Mouse (Mus musculus) heart, postnatal 0 days (tissue): Measurements from ENCODE around the gene Ubr2. TPM values are rescaled to one million over a fixed set of nuclear protein-coding genes. Genes with fewer than 3 reads are reported as not detected.

ENCODE experiments used
- ATAC-seq: fragments of 200-750 bp; cut with Nextera tagmentation; 2 replicates; pipeline ENCODE4 v1.8.0; 2017; ENCODE audit warnings: low read depth, moderate number of reproducible peaks, moderate library complexity; ENCODE audit not compliant: insufficient read depth
- DNase-seq: peaks from one replicate; pipeline ENCODE4 v3.0.0-alpha.2; 2016; ENCODE audit warnings: low spot score
- H3K27ac ChIP-seq: fragments of 300-500 bp; sonication (generic); 2 replicates; pipeline ENCODE4 v1.5.1; 2014; ENCODE audit warnings: low read depth, mild to moderate bottlenecking
- H3K27me3 ChIP-seq: fragments of 300-500 bp; sonication (generic); 2 replicates; pipeline ENCODE4 v1.6.1; 2014; ENCODE audit warnings: low read length, mixed read lengths; ENCODE audit not compliant: control insufficient read depth, insufficient read depth
- H3K36me3 ChIP-seq: fragments of 300-500 bp; sonication (generic); replicated peaks from 2 replicates; pipeline ENCODE4 v1.6.1; 2014; ENCODE audit warnings: low read length, mixed read lengths; ENCODE audit not compliant: control insufficient read depth, insufficient read depth
- H3K4me1 ChIP-seq: fragments of 300-500 bp; sonication (generic); 2 replicates; pipeline ENCODE4 v1.6.1; 2014; ENCODE audit warnings: antibody characterized with exemption; ENCODE audit not compliant: control insufficient read depth, insufficient read depth
- H3K4me2 ChIP-seq: fragments of 300-500 bp; sonication (generic); 2 replicates; pipeline ENCODE4 v1.6.1; 2014; ENCODE audit warnings: low read depth, mild to moderate bottlenecking, low read length, moderate library complexity
- H3K4me3 ChIP-seq: fragments of 300-500 bp; sonication (generic); 2 replicates; pipeline ENCODE4 v1.5.1; 2014; ENCODE audit warnings: low read depth, low read length
- H3K9ac ChIP-seq: fragments of 300-500 bp; sonication (generic); replicated peaks from 2 replicates; pipeline ENCODE4 v1.6.1; 2014; ENCODE audit warnings: low read depth, low read length, mixed read lengths
- H3K9me3 ChIP-seq: fragments of 300-500 bp; sonication (generic); replicated peaks from 2 replicates; pipeline ENCODE4 v1.6.1; 2016; ENCODE audit warnings: low read length; ENCODE audit not compliant: control insufficient read depth
- CTCF ChIP-seq: IDR thresholded peaks from 2 replicates; pipeline ENCODE4 v1.5.1; 2016; ENCODE audit warnings: antibody characterized with exemption, control low read depth, low read depth
- EP300 ChIP-seq: IDR thresholded peaks from 2 replicates; pipeline ENCODE4 v1.6.1; 2016; ENCODE audit warnings: antibody characterized with exemption, low read depth
- WGBS: fragments of 180-500 bp; shearing (Covaris S2); extraction: QIAGEN DNeasy Blood & Tissue Kit; methylation state at CpG from one replicate; pipeline ENCODE4 v1.1.7; 2014; 5-methylcytosine and 5-hydroxymethylcytosine counted together
- polyA plus RNA-seq: library from polyadenylated mRNA; unstranded; fragments of >200 nt; fragmentation: Nextera tagmentation; extraction: Ambion mirVana; gene quantifications from 2 replicates; pipeline ENCODE4 v1.2.1, GENCODE M21; 2015
- total RNA-seq: library from RNA; depleted of rRNA; stranded (reverse); fragments of >200 nt; gene quantifications from 2 replicates; pipeline ENCODE4 v1.2.3, GENCODE M21; 2014; ENCODE audit warnings: low replicate concordance; rRNA removed

Ubr2 gene
- 33.4 and 37.4 TPM in 2 replicates for total RNA-seq
- 10.8 and 11.2 TPM in 2 replicates for polyA plus RNA-seq

- Histone ChIP-seq H3K4me3 (peak within 1 kb of the TSS; percentile 97), H3K9me3 (no peaks in the 10 kb centered on the region), H3K27me3 (no peaks in the 10 kb centered on the region), H3K27ac (peak within 1 kb of the TSS; percentile 100), H3K9ac (peak within 1 kb of the TSS; percentile 97), H3K36me3 (peaks cover 7% of the 10 kb centered on the region; the same call in 1 of the 2 replicates), H3K4me2 (peak within 1 kb of the TSS; percentile 77), H3K4me1 (peaks cover 35% of the 10 kb centered on the region)
- under 1% methylated on average over 76 of the region's 77 CpGs for WGBS
- TF ChIP-seq CTCF: peak; percentile 32; the same call in 1 of the 2 replicates
- 0 out of 2 replicates have a peak, but pooled peaks have one; percentile 39 for TF ChIP-seq EP300
- DNase-seq (peak; percentile 98), ATAC-seq (peak; percentile 97)
Observed at GRCm38 (mm10) chr17:47009898-47010721, at the start of gene Ubr2. Gene Ubr2 (minus strand): TSS chr17:47010556.

GRCm38 (mm10) chr17:47059836-47060360 lies 49.5 kb upstream of the Ubr2 start:
- H3K9ac ChIP-seq: no peak overlapping the region
- peaks cover 4% of the 10 kb centered on the region; the same call in 1 of the 2 replicates for H3K9me3 ChIP-seq
- peak; percentile 21 for DNase-seq
- H3K4me3 ChIP-seq: no peak overlapping the region
- H3K27ac ChIP-seq: peak overlapping the region; percentile 59
- no peak for TF ChIP-seq CTCF
- no peak for TF ChIP-seq EP300
- H3K4me2 ChIP-seq: peak overlapping the region; percentile 11; the same call in 1 of the 2 replicates
- peaks cover 3% of the 10 kb centered on the region; the same call in 1 of the 2 replicates for H3K4me1 ChIP-seq
- ATAC-seq: peak; percentile 73
- WGBS: 39% methylated on average over 12 of the region's 12 CpGs
- no peaks in the 10 kb centered on the region for H3K27me3 ChIP-seq
- H3K36me3 ChIP-seq: no peaks in the 10 kb centered on the region

GRCm38 (mm10) chr17:47057966-47058365 lies 47.6 kb upstream of the Ubr2 start:
- TF ChIP-seq EP300 (no peak), CTCF (no peak)
- H3K27me3 ChIP-seq: no peaks in the 10 kb centered on the region
- no peak for DNase-seq
- H3K36me3 ChIP-seq: no peaks in the 10 kb centered on the region
- no peak overlapping the region for H3K4me3 ChIP-seq
- no peak overlapping the region for H3K27ac ChIP-seq
- H3K4me2 ChIP-seq: no peak overlapping the region
- peaks cover 4% of the 10 kb centered on the region; the same call in 1 of the 2 replicates for H3K9me3 ChIP-seq
- H3K9ac ChIP-seq: no peak overlapping the region
- peaks cover 6% of the 10 kb centered on the region; the same call in 1 of the 2 replicates for H3K4me1 ChIP-seq
- ATAC-seq: no peak
- 96% methylated on average over 4 of the region's 4 CpGs for WGBS

GRCm38 (mm10) chr17:47056476-47056875 lies 46.1 kb upstream of the Ubr2 start:
- no peaks in the 10 kb centered on the region for H3K36me3 ChIP-seq
- peaks cover 6% of the 10 kb centered on the region; the same call in 1 of the 2 replicates for H3K4me1 ChIP-seq
- 72% methylated on average over 6 of the region's 6 CpGs for WGBS
- DNase-seq (no peak), ATAC-seq (no peak)
- H3K4me2 ChIP-seq: no peak overlapping the region
- H3K27me3 ChIP-seq: no peaks in the 10 kb centered on the region
- TF ChIP-seq EP300: no peak
- TF ChIP-seq CTCF: no peak
- no peak overlapping the region for H3K4me3 ChIP-seq
- no peak overlapping the region for H3K27ac ChIP-seq
- H3K9me3 ChIP-seq: peaks cover 4% of the 10 kb centered on the region; the same call in 1 of the 2 replicates
- H3K9ac ChIP-seq: no peak overlapping the region

- ATAC-seq (no peak), DNase-seq (no peak)
- TF ChIP-seq EP300 (no peak), CTCF (no peak)
- no peak overlapping the region for H3K9ac ChIP-seq
- no peaks in the 10 kb centered on the region for H3K27me3 ChIP-seq
- 77% methylated on average over 7 of the region's 7 CpGs for WGBS
- peaks cover 6% of the 10 kb centered on the region; the same call in 1 of the 2 replicates for H3K4me1 ChIP-seq
- peak overlapping the region; percentile 76 for H3K27ac ChIP-seq
- H3K36me3 ChIP-seq: no peaks in the 10 kb centered on the region
- H3K4me3 ChIP-seq: no peak overlapping the region
- peaks cover 4% of the 10 kb centered on the region; the same call in 1 of the 2 replicates for H3K9me3 ChIP-seq
- peak overlapping the region; percentile 27; the same call in 1 of the 2 replicates for H3K4me2 ChIP-seq
Observed at GRCm38 (mm10) chr17:47055121-47055520, 44.8 kb upstream of the Ubr2 start.
